Mouse (Mus musculus): ENCODE measurements around the gene Sdr9c7. TPM values are rescaled to one million over a fixed set of nuclear protein-coding genes. Genes with fewer than 3 reads are reported as not detected.
"Not testable (repeated sequence)": the region's sequence is repeated elsewhere in the genome, so short reads cannot be mapped to it uniquely, and the experiment has no call there.

The Sdr9c7 gene
- polyA plus RNA-seq, 1 experiment from 2014 or later: 0.26 TPM

DNA sequence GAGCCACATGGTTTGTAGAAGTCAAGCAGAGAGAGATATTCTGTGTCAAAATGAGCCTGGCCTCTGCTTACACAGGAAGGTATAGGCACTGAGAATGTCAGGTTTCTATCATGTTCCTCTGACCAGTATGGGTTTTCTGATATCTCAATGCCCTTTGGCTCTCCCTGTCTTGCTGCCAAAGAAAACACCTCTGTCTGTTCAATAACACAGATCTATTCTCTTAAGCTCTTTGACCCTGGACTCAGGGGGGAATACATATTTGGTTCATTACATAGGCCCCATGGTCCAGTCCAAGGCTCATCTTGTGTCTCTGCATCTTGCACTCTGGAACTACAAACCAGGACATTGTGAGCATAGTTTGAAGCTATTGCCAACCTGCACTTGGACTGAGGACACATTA, 9.7 kb upstream of the Sdr9c7 start, which contains the start of gene Rdh7:
Gene Rdh7 (minus strand): TSS at position 213 of the 400 bp plus-strand sequence.
- H3K4me1 ChIP-seq (replicated peaks): no peaks in the 10 kb centered on the region
- H3K9ac ChIP-seq: no peak within 1 kb of the TSS
- no peaks in the 10 kb centered on the region for H3K27me3 ChIP-seq (replicated peaks)
- no peak within 1 kb of the TSS for H3K4me3 ChIP-seq (replicated peaks)
- H3K36me3 ChIP-seq: no peaks in the 10 kb centered on the region
- ATAC-seq: no peak
- no peak within 1 kb of the TSS for H3K4me2 ChIP-seq (replicated peaks)
- no peaks in the 10 kb centered on the region for H3K9me3 ChIP-seq
- no peak within 1 kb of the TSS for H3K27ac ChIP-seq

DNA sequence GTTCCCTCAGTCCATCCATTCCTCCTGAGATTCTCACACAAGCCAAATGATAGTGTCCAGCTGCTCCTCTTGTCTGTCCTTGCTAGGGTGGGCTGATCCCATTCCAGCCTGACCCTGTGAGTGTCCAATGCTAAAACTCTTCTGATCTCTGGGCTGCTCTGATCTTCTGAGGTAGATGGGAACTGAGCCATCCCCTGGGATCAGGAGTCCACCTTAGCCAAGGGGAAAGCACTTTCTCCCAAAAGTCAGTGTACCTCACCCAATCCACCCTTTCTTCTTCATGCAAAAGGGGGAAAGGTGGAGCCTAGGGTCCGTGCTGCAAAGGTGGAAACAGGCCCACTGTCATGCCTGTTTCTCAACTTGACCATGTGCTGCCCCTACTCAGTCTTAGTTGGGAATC, 6.8 kb upstream of the Sdr9c7 start:
- H3K36me3 ChIP-seq: no peaks in the 10 kb centered on the region
- no peak for ATAC-seq
- H3K27me3 ChIP-seq (replicated peaks): no peaks in the 10 kb centered on the region
- H3K9me3 ChIP-seq: no peaks in the 10 kb centered on the region
- 0 out of 2 replicates have a peak, but pooled peaks cover 5% of the 10 kb centered on the region for H3K4me1 ChIP-seq (replicated peaks)
- no peak overlapping the region for H3K4me2 ChIP-seq (replicated peaks)
- no peak overlapping the region for H3K4me3 ChIP-seq (replicated peaks)
- H3K9ac ChIP-seq: no peak overlapping the region
- H3K27ac ChIP-seq: no peak overlapping the region
- 90% methylated on average over 1 of the region's 1 CpGs for WGBS

DNA sequence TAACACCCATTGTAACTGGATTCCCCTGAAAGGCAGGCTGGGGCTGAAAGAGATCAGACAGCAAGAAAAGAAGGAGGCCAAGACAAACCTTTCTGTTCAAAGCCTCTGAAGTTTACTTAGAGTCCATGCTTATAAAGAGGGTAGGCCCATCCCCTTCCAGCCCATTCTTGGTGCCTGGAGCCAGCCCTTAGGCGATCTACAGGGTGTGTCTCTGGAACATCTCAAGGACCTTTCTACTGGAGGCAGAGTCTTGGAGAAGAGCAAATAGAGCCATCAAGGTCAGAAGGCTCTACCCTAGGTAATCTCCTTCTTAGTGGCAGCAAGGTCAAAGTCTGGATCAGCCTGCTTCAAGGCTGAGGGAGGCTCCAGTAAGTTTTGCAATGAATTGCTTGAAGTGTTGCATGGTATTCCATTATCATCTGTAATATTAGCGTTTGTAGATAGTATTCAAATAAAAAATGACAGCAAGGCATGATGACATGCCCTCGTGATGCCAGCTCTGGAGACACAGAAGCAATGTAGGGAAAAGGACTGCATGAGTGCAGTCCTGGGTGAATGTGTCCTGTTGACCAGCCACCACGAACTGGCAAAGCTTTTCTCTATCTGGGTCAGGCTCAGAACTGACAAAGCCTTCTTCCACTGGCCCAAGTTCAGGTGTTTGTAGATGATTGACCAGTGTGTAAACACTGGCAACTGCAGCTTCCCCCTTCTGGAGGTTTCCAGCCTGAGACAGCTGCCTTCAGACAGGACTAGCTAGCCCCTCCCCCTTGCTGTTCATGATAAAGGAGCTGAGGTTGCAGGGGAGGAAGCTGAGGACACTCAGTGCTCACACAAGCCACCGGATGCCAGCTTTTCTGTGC, 4.9 kb upstream of the Sdr9c7 start:
- Histone ChIP-seq H3K27ac (peak overlapping the region; percentile 87), H3K4me2 (replicated peaks) (peak overlapping the region; percentile 36)
- H3K9me3 ChIP-seq; H3K4me3 ChIP-seq (replicated peaks); H3K36me3 ChIP-seq; H3K27me3 ChIP-seq (replicated peaks); H3K4me1 ChIP-seq (replicated peaks); H3K9ac ChIP-seq: not testable (repeated sequence)
- 42% methylated on average over 5 of the region's 5 CpGs for WGBS
- ATAC-seq: peak; percentile 96

DNA sequence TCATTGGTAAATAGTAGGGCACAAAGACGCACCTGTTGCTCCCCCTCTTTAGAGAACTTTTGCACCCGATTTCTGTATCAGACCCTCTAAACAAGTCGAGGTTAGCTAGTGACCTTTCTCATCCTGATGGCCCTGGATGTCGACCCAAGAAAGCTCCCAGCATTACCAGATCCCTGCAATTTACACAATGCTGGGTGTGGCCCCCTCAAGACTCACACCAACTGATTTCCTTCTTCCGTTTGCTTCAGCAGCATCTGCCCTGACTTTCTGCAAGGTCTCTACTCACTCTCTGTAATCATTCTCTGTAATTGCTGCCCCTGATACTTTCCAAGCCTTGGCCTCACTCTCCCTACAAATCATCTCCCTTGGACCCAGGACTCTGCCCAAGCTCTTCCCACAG, 1.6 kb upstream of the Sdr9c7 start:
- no peaks in the 10 kb centered on the region for H3K36me3 ChIP-seq
- ATAC-seq: no peak
- H3K4me1 ChIP-seq (replicated peaks): 0 out of 2 replicates have a peak, but pooled peaks cover 10% of the 10 kb centered on the region
- no peaks in the 10 kb centered on the region for H3K9me3 ChIP-seq
- 41% methylated on average over 5 of the region's 5 CpGs for whole genome bisulfite sequencing
- H3K4me2 ChIP-seq (replicated peaks): no peak overlapping the region
- H3K9ac ChIP-seq: no peak overlapping the region
- no peak overlapping the region; the same call in 1 of the 2 replicates for H3K27ac ChIP-seq
- H3K4me3 ChIP-seq (replicated peaks): no peak overlapping the region
- H3K27me3 ChIP-seq (replicated peaks): no peaks in the 10 kb centered on the region

DNA sequence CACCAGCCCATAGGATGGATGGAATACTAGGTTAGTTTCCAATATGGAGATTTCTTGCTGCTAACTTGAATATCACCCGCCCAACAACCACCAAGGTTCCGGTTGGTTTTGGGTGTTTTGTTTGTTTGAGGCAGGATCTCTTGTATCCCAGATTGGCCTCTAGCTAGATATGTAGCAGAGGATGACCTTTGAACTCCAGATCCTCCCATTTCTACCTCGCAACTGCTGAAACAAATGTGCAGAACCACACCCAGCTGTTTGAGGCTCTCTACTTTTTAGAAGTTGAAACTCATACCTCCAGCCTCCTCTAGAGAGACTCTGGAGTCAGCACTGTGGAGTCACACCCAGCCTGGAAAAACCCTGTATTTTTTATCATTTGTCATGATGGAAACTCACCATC, 812 bp upstream of the Sdr9c7 start:
- Histone ChIP-seq H3K4me2 (replicated peaks) (no peak overlapping the region), H3K9ac (no peak overlapping the region), H3K4me3 (replicated peaks) (no peak overlapping the region), H3K9me3 (no peaks in the 10 kb centered on the region), H3K4me1 (replicated peaks) (0 out of 2 replicates have a peak, but pooled peaks cover 10% of the 10 kb centered on the region), H3K36me3 (no peaks in the 10 kb centered on the region), H3K27ac (no peak overlapping the region), H3K27me3 (replicated peaks) (no peaks in the 10 kb centered on the region)
- no peak for ATAC-seq
- WGBS: 50% methylated on average over 3 of the region's 3 CpGs

DNA sequence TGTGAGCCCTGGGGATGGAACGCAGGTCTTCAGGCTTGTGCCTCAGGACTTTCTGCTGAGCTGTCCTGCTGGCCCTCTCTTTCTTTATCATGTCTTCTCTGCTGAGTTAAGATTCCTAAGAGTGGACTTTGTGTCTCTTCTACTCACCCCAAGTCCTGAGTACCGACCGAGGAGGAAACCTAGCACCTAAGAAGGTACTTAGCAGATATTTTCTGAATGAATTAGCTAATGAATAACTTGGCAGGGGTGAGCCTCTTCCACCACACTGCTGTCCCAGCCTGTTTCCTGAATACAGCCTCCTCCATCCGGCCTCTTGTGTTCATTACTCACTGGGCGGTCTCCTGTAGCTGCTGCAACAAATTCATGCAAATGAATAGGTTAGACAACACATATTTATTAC, 1.5 kb downstream of the Sdr9c7 start:
- H3K4me1 ChIP-seq (replicated peaks): 0 out of 2 replicates have a peak, but pooled peaks cover 10% of the 10 kb centered on the region
- peak overlapping the region; percentile 11; the same call in 1 of the 2 replicates for H3K27ac ChIP-seq
- ATAC-seq: peak; percentile 88
- H3K9ac ChIP-seq: no peak overlapping the region
- no peaks in the 10 kb centered on the region for H3K36me3 ChIP-seq
- H3K9me3 ChIP-seq: no peaks in the 10 kb centered on the region
- no peaks in the 10 kb centered on the region for H3K27me3 ChIP-seq (replicated peaks)
- no peak overlapping the region for H3K4me3 ChIP-seq (replicated peaks)
- H3K4me2 ChIP-seq (replicated peaks): no peak overlapping the region
- WGBS: 45% methylated on average over 5 of the region's 5 CpGs

DNA sequence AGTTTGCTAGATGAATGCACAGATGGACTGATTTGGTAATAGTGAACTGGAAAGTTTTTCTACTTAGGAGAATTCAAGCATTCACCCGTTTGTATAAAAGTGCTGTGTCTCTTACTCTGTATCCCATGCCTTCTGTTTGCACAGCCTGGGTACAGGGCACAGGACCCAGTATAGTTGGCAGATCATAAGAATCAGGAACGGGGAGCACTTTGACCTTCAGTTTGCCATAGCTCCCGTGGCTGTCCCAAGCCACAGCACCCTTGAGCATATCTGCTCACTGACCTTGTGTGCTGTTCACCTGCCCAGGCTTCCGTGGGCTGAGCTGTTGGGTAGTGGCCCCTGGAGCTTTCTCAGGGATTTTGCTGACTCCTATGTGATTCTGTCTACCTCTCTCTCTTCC, 3.4 kb downstream of the Sdr9c7 start:
- Histone ChIP-seq H3K27ac (no peak overlapping the region), H3K4me2 (replicated peaks) (no peak overlapping the region), H3K27me3 (replicated peaks) (no peaks in the 10 kb centered on the region), H3K9ac (no peak overlapping the region), H3K36me3 (no peaks in the 10 kb centered on the region), H3K4me3 (replicated peaks) (no peak overlapping the region), H3K4me1 (replicated peaks) (0 out of 2 replicates have a peak, but pooled peaks cover 10% of the 10 kb centered on the region), H3K9me3 (no peaks in the 10 kb centered on the region)
- 76% methylated on average over 4 of the region's 4 CpGs for whole genome bisulfite sequencing
- ATAC-seq: no peak

DNA sequence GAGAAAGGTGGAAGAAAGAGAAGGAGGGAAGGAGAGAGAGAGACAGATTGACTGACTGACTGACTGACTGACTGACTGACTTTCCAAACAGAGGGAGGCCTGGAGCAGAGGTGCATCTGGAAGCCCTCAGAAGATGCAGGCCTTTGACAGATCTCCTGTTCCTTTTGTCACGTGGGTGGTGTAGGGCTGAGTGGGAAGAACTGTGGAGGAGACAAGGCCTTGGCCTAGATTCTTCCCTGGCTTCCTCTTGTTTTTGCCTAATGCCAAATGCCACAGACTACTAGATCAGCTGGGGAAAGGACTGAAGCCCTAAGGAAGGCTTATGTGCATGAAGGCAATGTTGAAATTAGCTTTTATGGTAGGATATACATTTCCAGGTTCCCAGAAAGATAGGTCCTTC, 4.8 kb downstream of the Sdr9c7 start:
- no peak overlapping the region for H3K27ac ChIP-seq
- no peaks in the 10 kb centered on the region for H3K27me3 ChIP-seq (replicated peaks)
- ATAC-seq: no peak
- H3K4me3 ChIP-seq (replicated peaks): no peak overlapping the region
- no peaks in the 10 kb centered on the region for H3K9me3 ChIP-seq
- H3K4me1 ChIP-seq (replicated peaks): 0 out of 2 replicates have a peak, but pooled peaks cover 7% of the 10 kb centered on the region
- H3K36me3 ChIP-seq: no peaks in the 10 kb centered on the region
- no peak overlapping the region for H3K9ac ChIP-seq
- WGBS: 44% methylated on average over 1 of the region's 1 CpGs
- H3K4me2 ChIP-seq (replicated peaks): no peak overlapping the region

DNA sequence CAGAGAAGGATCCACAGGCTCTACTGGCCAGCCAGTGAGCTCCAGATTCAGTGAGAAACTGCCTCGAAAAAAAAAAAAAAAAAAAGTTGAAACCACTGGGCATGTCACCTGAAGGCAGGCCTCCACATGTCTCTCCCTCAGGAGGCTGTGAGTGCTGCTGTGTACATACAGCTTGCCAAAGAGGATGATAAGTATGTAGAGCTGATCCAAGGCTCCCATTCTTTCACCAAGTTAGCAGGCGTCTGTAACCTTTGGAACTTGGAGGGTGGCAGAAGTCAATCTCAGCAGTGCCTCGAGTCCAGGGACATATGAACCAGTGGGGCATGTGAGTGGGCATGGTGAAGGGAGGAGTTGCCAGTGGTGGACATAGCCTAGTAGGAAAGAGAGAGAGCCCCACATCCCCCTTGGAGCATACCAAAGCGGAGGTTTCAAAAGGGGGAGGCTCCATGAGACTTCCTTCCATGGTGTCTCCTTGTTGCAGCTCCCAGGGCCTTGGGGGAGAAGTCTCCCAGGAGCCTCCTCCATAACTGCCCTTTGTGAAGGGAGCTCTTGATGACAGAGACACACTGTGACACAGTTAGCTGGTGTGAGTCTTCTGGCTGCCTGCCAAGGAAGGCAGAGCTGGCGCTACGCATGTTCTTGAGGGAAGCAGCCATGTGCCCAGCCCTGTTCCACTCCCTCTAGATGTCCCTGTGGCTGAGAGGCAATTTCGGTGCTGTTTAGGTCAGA, 6.6 kb downstream of the Sdr9c7 start:
- Histone ChIP-seq H3K4me3 (replicated peaks) (no peak overlapping the region), H3K27ac (0 out of 2 replicates have a peak overlapping the region, but pooled peaks have one; percentile 42), H3K36me3 (no peaks in the 10 kb centered on the region), H3K4me2 (replicated peaks) (no peak overlapping the region), H3K9ac (no peak overlapping the region), H3K27me3 (replicated peaks) (no peaks in the 10 kb centered on the region), H3K4me1 (replicated peaks) (0 out of 2 replicates have a peak, but pooled peaks cover 4% of the 10 kb centered on the region), H3K9me3 (no peaks in the 10 kb centered on the region)
- ATAC-seq: peak; percentile 80
- 53% methylated on average over 7 of the region's 7 CpGs for WGBS

DNA sequence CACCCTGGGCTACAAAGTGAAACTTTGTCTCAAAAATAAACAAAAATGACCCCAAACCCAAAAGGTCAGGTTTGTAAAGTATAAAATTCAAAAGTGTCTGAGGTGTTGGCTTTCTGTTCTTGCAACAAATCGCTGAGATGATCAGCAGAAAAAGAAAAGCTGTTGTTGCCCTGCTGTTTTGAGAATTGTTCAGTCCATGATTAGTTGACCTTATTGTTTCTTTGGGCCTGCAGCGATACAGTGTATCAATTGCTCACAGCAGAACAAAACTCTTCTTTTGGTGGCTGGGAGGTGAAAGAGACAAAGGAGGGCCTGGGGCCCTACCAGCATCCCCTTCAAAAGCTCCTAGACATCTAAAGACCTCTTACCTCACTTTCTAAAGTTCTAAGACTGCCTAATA, 7.8 kb downstream of the Sdr9c7 start:
- H3K4me3 ChIP-seq (replicated peaks): no peak overlapping the region
- no peaks in the 10 kb centered on the region for H3K36me3 ChIP-seq
- H3K27ac ChIP-seq: no peak overlapping the region
- no peak for ATAC-seq
- no peaks in the 10 kb centered on the region for H3K9me3 ChIP-seq
- H3K4me2 ChIP-seq (replicated peaks): no peak overlapping the region
- H3K4me1 ChIP-seq (replicated peaks): 0 out of 2 replicates have a peak, but pooled peaks cover 4% of the 10 kb centered on the region
- no peak overlapping the region for H3K9ac ChIP-seq
- no peaks in the 10 kb centered on the region for H3K27me3 ChIP-seq (replicated peaks)
- WGBS: 77% methylated on average over 2 of the region's 2 CpGs

DNA sequence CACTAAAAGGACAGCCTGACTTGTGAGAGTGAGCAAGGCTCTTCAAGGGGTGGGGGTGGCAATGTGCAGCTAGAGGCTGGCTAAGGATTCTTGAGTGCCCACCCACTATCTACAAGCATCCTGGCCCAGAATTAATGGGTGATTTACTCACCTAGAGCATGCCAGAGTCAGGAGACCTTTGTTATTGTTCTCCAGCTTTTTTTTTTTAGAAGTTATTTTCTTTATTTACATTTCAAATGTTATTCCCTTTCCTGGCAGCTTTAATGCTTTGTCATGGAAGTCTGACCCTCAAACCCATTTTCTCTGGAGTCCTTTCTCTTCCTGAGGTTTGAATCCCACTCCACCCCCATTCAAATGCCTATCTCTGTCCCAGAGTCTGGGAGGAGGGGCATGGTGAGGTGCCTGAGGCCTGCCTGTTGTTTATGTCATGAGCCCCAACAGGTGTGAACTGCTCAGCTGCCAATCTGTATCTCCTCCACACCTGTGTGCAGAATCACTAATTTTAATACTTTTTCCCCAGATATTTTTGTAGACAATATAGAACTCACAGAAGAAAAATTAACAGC, 9.2 kb downstream of the Sdr9c7 start:
- H3K4me2 ChIP-seq (replicated peaks): no peak overlapping the region
- no peaks in the 10 kb centered on the region for H3K27me3 ChIP-seq (replicated peaks)
- H3K4me3 ChIP-seq (replicated peaks): no peak overlapping the region
- H3K9ac ChIP-seq: no peak overlapping the region
- no peak for ATAC-seq
- H3K36me3 ChIP-seq: no peaks in the 10 kb centered on the region
- no peaks in the 10 kb centered on the region for H3K9me3 ChIP-seq
- 0 out of 2 replicates have a peak, but pooled peaks cover 4% of the 10 kb centered on the region for H3K4me1 ChIP-seq (replicated peaks)
- no peak overlapping the region for H3K27ac ChIP-seq

DNA sequence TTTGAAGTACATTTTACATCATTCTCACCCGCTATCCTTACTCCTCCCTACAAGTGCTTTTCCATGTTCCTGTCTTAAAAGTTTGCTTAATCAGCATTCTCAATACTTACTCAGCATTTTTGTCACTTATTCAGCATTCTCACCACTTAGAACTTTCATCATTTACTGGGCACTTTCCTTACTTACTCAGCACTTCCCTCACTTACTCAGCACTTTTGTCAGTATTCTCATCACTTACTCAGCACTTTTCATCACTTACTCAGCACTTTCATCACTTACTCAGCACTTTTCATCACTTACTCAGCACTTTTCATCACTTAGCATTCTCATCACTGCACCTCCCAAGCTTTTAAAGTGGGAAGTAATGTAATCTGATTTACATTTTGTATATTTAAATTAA, 17.3 kb downstream of the Sdr9c7 start:
- H3K4me1 ChIP-seq (replicated peaks): no peaks in the 10 kb centered on the region
- no peak overlapping the region for H3K27ac ChIP-seq
- H3K9ac ChIP-seq: no peak overlapping the region
- no peak overlapping the region for H3K4me3 ChIP-seq (replicated peaks)
- no peak overlapping the region for H3K4me2 ChIP-seq (replicated peaks)
- no peaks in the 10 kb centered on the region for H3K36me3 ChIP-seq
- WGBS: 88% methylated on average over 1 of the region's 1 CpGs
- no peaks in the 10 kb centered on the region for H3K27me3 ChIP-seq (replicated peaks)
- H3K9me3 ChIP-seq: no peaks in the 10 kb centered on the region
- ATAC-seq: no peak
